Mouse (Mus musculus): Measurements from ENCODE around the gene C2cd4d. TPM values are rescaled to one million over a fixed set of nuclear protein-coding genes. Genes with fewer than 3 reads are reported as not detected.
A peak's percentile ranks its signal among the peaks of the same experiment; 100 is the strongest.

C2cd4d gene
- total RNA-seq, 2 experiments from 2014 or later = 0.27 TPM; not detected in 1

DNA sequence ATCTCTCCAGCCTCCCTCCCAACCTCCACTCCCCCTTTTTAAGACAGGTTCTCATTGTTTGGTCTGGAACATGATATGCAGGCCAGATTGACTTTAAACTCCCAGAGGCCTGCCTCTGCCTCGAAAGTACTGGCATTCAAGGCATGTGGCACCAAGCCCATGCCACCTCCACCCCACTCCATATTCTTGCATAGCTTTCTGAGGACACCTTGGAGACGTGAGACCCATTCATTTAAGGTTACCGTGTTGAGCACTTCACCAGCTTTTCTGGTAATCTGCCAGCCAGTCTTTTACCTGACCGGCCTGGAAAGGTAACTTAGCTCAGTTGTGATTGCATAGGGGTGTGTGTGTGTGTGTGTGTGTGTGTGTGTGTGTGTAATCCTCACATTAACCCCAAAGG, 43.3 kb downstream of the C2cd4d start:
- no peak for DNase-seq
- intact Hi-C loops (cut with DNase I) = no loop called here

DNA sequence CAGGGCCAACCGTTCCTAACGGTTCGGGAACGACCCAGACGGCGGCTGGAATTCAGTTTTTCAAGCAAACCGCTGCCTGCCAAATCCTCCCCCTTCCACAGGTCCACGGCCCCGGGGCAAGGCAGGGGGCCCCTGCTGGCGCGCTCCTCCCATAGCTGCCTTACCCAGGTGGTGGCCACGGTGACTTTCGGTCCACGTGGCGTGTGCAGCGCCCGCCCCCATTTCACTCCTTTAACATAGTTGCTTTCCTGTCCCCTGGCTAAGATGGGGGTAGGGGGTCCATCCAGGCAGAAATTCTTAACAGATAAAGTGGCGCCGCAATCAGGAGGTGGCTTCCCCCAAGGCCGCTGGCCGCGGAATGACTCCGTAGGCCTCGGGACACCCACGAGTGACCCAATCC, 50.3 kb downstream of the C2cd4d start:
- intact Hi-C loops (cut with DNase I) = no loop called here

DNA sequence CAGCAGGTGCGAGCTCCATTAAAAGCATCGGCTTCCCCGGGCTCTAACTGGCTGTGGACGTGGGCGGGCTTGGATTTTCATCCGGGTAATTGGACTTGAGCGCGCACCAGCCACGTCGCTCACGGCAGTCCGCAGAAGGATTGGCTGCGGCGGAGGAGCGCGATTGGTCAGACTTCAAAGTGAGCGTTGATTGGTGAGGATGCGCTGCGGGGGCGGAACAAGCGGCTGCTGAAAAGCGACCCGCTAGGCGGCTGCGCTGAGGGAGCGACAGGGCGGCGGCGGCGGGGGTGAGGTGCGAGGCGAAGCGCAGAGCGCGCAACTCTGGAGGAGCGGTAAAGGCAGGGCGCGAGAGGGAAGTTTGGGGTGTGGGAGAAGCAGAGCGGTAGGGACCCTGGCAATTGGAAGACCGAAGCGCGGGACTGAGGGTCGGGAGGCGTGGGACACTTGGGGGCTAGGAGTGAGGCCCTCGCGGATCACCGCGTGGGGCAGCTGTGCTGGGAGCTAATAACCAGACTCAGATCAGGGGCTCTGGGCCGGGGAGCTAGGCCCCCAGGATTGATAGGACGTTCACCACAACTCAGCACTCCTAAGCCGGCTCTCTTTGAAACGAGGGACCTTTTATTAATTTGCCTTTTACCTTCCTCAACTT, 50.9 kb downstream of the C2cd4d start, which contains the start of gene Tdrkh:
Tdrkh (plus strand) TSS at position 243 of the 649 bp plus-strand sequence.
- peak; percentile 85 to 86 for DNase-seq
- intact Hi-C loops (cut with DNase I) = no loop called here

More for the DNA sequence above, 50.3 kb downstream of the C2cd4d start:
- DNase-seq = peak in 1 of 2 experiments; percentile 5

Other genes with a start within 250 kb of the C2cd4d start
- not detected for gene Gm10696, start 184.2 kb upstream of the C2cd4d start, total RNA-seq (2021)
- gene Gm5286, start 165.7 kb upstream of the C2cd4d start, total RNA-seq (2021) = not detected
- not detected for gene Gm4778, start 98.4 kb upstream of the C2cd4d start, total RNA-seq (2021)
- 10 to 100 TPM; 13.7 to 15.6 TPM for gene Them4, start 52.3 kb upstream of the C2cd4d start, total RNA-seq (2021)
- gene Them5, start 20.3 kb upstream of the C2cd4d start, total RNA-seq (2021) = not detected
- 10 to 100 TPM; 31.9 to 48.1 TPM for gene Rorc, start 10.4 kb downstream of the C2cd4d start, total RNA-seq (2021)
- gene Lingo4, start 36.1 kb downstream of the C2cd4d start, total RNA-seq (2021) = under 1 TPM; 0.11 to 0.16 TPM
- gene Tdrkh, start 50.8 kb downstream of the C2cd4d start, total RNA-seq (2021) = 1 to 10 TPM; 4.0 to 5.1 TPM
- gene Mrpl9, start 80.9 kb downstream of the C2cd4d start, total RNA-seq (2021) = 10 to 100 TPM; 68.6 to 74.2 TPM
- not detected for gene Oaz3, start 81.5 kb downstream of the C2cd4d start, total RNA-seq (2021)
- under 1 TPM in 1 of 2 experiments, not detected in 1; 0.19 TPM for gene Celf3, start 115.9 kb downstream of the C2cd4d start, total RNA-seq (2021)
- 1 to 10 TPM in 1 of 2 experiments, under 1 TPM in 1; 0.46 to 1.2 TPM for gene Riiad1, start 117.9 kb downstream of the C2cd4d start, total RNA-seq (2021)
- gene Snx27, start 220.3 kb downstream of the C2cd4d start, total RNA-seq (2021) = 10 to 100 TPM; 27.8 to 28.8 TPM